Mouse (Mus musculus) central nervous system, embryonic 14 days (tissue): Measurements from ENCODE around the gene Cd2bp2. TPM values are rescaled to one million over a fixed set of nuclear protein-coding genes. Genes with fewer than 3 reads are reported as not detected.

Experiments
- polyA plus RNA-seq: library from polyadenylated mRNA; depleted of rRNA; stranded (reverse); fragments of >200 nt; gene quantifications from 2 replicates; pipeline ENCODE4 v1.2.3, GENCODE M21; 2012; rRNA removed

Cd2bp2 gene
- 139 and 140 TPM in 2 replicates for polyA plus RNA-seq

DNA sequence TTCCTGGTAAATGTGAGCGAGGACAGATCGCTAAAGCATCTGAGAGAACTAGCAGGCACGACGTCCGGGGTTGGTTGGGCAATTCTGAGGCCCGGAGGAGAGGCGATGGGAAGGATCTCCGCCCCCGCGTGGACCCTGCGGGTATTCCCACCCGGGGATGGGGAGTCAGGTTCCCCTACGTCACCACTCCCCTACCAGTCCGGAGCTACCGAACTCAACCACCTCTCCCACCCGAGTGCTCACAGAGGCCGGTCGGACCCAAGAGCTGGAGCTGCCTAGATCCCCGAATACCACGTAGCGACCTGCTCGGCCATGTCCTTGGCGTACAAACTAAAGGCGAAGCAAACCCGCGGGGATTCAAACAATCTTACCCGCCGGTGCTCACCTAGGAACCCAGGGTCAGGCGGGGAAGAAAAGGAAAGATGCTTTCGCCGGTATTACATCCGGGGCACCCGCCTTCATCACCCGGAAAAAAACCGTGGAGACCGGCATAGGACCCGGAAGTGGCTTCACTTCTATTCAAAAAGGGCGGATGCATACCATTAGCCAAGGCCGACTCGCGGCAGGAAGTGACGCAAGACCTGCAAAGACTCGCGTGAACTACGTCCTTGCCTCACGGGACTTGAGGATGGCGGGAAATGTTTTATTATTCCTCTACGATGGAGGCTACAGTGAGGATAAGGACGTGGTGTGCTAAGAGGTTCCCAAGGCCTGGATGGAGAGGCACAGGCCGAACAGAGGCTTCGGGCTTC, at the start of gene Cd2bp2:
TSS of gene Cd2bp2 (minus strand) at position 507 of the 752 bp plus-strand sequence.

DNA sequence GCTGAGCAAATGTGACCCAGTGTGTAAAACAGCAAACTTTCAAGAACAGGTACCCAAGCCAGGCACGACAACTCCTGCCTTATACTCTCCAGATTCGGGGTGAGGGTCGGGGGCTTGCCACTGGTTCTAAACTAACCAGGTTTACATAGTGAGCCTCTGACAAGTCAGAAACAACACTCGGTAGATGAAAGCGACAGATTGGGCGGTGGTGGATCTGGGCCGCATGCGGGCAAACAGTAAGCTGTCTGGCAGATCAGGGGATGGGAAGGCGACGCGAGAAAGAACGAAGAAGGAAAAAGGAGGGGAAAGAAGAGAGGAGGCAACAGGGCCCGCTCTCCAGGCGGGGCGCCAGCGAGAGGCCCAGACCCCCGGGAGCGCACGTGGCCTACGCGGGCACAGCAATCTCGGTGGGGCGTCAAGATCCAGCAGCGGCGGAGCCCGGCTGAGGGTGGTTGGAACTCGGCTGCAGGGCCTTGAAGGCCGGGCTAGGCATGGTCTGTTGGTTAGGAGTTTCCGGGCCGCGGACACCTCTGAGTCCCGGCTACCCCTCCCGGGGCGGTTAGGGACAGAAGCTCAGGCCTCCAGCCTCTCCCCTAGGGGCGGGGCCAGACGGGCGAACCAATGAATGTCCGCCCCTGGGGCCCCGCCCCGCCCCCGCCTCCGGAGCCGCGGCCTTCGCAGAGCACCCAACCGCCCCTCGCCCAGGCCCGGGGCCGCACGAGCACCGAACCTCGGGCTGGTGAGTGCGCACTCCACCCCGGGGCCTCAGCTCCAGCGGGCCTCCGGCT, 48.2 kb upstream of the Cd2bp2 start, which contains the start of gene Zfp771:
TSS of gene Zfp771 (plus strand) at position 405 of the 788 bp plus-strand sequence.

DNA sequence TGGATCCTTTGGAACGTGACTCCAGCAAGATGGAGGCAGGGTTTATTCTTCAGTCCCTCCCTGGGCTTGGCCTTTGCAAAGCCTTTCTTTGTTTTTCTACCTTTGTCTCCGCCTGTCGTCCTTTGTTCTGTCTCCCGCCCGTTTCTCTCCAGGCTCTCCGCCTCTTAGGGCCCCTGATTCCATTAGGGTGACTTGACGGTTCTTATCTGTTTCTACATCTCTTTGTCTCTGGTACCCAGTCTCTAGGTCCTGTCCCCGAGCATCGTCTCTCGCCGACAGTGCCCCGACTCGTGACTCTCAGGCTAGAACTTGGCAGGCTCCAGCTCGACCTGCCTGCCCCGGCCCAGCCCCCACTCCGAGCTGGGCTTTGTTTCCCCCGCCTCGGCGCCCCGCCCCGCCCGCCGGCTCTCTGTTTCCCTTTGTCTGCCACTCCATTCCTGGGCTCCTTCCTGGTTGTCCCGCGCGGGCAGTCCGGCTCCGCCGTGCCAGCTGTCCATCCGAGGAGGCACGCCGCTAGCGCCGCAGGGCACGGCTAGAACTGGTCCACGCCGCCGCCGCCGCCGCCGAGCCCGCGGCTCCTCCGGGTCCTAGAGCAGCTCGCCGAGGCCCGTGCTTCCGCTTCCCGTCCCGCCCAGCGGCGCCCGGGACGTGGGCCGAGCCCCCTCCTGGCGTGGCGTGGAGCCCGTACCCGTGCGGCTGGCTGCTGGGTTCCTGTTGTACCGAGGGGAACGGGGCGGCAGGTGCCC, 36.9 kb upstream of the Cd2bp2 start, which contains the start of the genes Zfp553 and Sept1:
TSS of gene Zfp553 (plus strand) at position 440 of the 746 bp plus-strand sequence.
TSS of gene Sept1 (minus strand) at position 509 of the 746 bp plus-strand sequence.

DNA sequence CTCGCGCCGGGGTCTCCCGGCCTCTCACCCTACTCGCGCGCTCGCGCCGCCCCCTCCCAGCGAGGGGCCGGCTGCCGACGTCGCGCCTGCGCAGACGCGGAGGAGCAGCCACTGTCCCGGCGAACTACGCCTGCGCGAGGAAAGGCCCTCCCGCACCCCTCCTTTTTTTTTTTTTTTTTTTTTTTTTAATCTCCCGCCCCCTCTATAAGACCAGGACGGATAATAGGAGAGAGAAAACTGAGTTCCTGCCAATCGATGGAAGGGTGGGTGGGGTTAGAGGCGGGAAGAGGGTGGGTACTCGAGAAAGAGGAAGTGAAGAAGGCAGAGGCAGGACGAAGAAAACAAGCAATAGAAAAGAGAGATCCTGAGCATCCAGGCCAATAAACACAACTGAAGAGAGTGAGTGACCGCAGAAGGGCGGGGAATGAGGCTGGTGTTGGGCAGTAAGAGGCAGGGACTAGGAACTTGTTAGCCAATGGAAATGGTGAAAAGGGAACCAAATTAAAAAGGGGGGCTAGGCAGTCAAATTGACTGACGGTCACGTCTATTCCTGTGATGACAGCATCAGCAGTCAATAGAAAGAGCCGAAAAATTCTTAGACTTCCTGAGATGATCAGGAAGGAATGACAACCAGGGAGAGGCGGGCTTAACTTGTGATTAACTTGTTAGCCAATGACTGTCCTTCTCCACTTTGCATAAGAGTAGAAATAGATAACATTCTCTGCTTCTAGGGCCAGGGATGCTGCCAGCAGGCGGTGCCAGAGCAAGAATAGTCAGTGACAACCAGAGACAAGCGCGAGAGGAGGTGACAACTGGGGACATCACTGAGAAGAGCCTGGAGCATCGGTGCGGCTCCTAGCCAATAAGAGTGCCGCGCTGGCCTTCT, 12.9 kb upstream of the Cd2bp2 start, which contains the start of gene Mylpf:
TSS of gene Mylpf (plus strand) at position 338 of the 886 bp plus-strand sequence.

DNA sequence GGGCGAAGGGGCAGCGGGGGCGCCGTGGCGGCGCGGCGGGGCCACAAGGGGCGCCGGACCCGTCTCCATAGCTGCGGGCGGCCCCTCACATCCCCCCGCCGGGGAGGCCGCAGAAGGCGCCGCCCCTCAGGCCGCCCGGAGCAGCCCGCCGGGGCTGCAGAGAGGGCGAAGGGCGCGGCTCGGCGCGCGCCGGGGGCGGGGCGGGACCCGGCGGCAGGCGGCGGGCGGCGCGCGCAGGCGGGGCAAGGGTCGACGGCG, 12.4 kb upstream of the Cd2bp2 start, which contains the start of gene Tbc1d10b:
TSS of gene Tbc1d10b (minus strand) at position 174 of the 258 bp plus-strand sequence.

Other genes with a start within 250 kb of the Cd2bp2 start
- gene Asphd1, start 246.5 kb downstream of the Cd2bp2 start, polyA plus RNA-seq: 16.9 and 17.6 TPM in 2 replicates
- gene Sez6l2, start 245.5 kb downstream of the Cd2bp2 start, polyA plus RNA-seq: 72.8 and 76.2 TPM in 2 replicates
- 126 and 133 TPM in 2 replicates for gene Cdipt, start 220.1 kb downstream of the Cd2bp2 start, polyA plus RNA-seq
- 0.85 and 0.95 TPM in 2 replicates for gene Cdiptos, start 220.0 kb downstream of the Cd2bp2 start, polyA plus RNA-seq
- 3.9 and 5.7 TPM in 2 replicates for gene Mvp, start 181.4 kb downstream of the Cd2bp2 start, polyA plus RNA-seq
- gene Pagr1b, start 179.6 kb downstream of the Cd2bp2 start, polyA plus RNA-seq: 1.4 and 1.5 TPM in 2 replicates
- 15.3 and 18.9 TPM in 2 replicates for gene Pagr1a, start 178.7 kb downstream of the Cd2bp2 start, polyA plus RNA-seq
- gene Gm42742, start 175.0 kb downstream of the Cd2bp2 start, polyA plus RNA-seq: 111 and 124 TPM in 2 replicates
- 54.6 and 70.1 TPM in 2 replicates for gene Prrt2, start 174.8 kb downstream of the Cd2bp2 start, polyA plus RNA-seq
- gene Maz, start 169.0 kb downstream of the Cd2bp2 start, polyA plus RNA-seq: 309 and 326 TPM in 2 replicates
- 42.4 and 56.6 TPM in 2 replicates for gene Kif22, start 153.6 kb downstream of the Cd2bp2 start, polyA plus RNA-seq
- 0.10 TPM in 1 of 2 replicates, not detected in the other for gene Zg16, start 108.7 kb downstream of the Cd2bp2 start, polyA plus RNA-seq
- 2.1 TPM in 2 replicates for gene AI467606, start 104.7 kb downstream of the Cd2bp2 start, polyA plus RNA-seq
- gene Qprt, start 73.8 kb downstream of the Cd2bp2 start, polyA plus RNA-seq: 0.68 and 1.5 TPM in 2 replicates
- gene Spn, start 58.2 kb downstream of the Cd2bp2 start, polyA plus RNA-seq: 0.10 and 0.19 TPM in 2 replicates
- gene Tbc1d10b, start 12.4 kb upstream of the Cd2bp2 start, polyA plus RNA-seq: 55.6 and 59.0 TPM in 2 replicates
- gene Mylpf, start 12.8 kb upstream of the Cd2bp2 start, polyA plus RNA-seq: 4.0 and 196 TPM in 2 replicates
- gene Zfp553, start 37.0 kb upstream of the Cd2bp2 start, polyA plus RNA-seq: 30.7 and 37.3 TPM in 2 replicates
- gene Sept1, start 37.1 kb upstream of the Cd2bp2 start, polyA plus RNA-seq: 28.1 and 35.9 TPM in 2 replicates
- gene Zfp771, start 48.2 kb upstream of the Cd2bp2 start, polyA plus RNA-seq: 84.0 and 85.7 TPM in 2 replicates
- gene Dctpp1, start 64.7 kb upstream of the Cd2bp2 start, polyA plus RNA-seq: 95.6 and 105 TPM in 2 replicates
- gene Sephs2, start 78.0 kb upstream of the Cd2bp2 start, polyA plus RNA-seq: 22.5 and 23.0 TPM in 2 replicates
- 0.61 and 0.95 TPM in 2 replicates for gene Itgal, start 100.2 kb upstream of the Cd2bp2 start, polyA plus RNA-seq
- gene Zfp768, start 149.5 kb upstream of the Cd2bp2 start, polyA plus RNA-seq: 38.6 and 41.2 TPM in 2 replicates
- 7.0 and 7.4 TPM in 2 replicates for gene Zfp747, start 180.0 kb upstream of the Cd2bp2 start, polyA plus RNA-seq
- gene 9130019O22Rik, start 191.1 kb upstream of the Cd2bp2 start, polyA plus RNA-seq: 3.7 and 3.8 TPM in 2 replicates
- gene E430018J23Rik, start 197.6 kb upstream of the Cd2bp2 start, polyA plus RNA-seq: 7.4 and 7.5 TPM in 2 replicates
- 4.1 and 4.9 TPM in 2 replicates for gene Zfp764, start 210.8 kb upstream of the Cd2bp2 start, polyA plus RNA-seq
- 20.0 and 22.1 TPM in 2 replicates for gene Zfp688, start 226.0 kb upstream of the Cd2bp2 start, polyA plus RNA-seq